Mouse (Mus musculus) lung, postnatal 10 days (tissue): Measurements from ENCODE around the gene Slc5a5.
A peak's percentile ranks its signal among the peaks of the same experiment; 100 is the strongest.

Source experiments
- DNase-seq: peaks from one replicate; pipeline ENCODE4 v3.0.0; 2021

The Slc5a5 gene

GRCm38 (mm10) chr8:70876382-70876781, 16.2 kb downstream of the Slc5a5 start:
- no peak for DNase-seq

GRCm38 (mm10) chr8:70874441-70874840, 18.1 kb downstream of the Slc5a5 start:
- DNase-seq = no peak

GRCm38 (mm10) chr8:70873364-70873985, 19.1 kb downstream of the Slc5a5 start, which contains the start of gene Ccdc124:
Ccdc124 (minus strand) TSS chr8:70873935.
- peak; percentile 96 for DNase-seq

- DNase-seq = no peak
Observed at GRCm38 (mm10) chr8:70872643-70873363, 19.8 kb downstream of the Slc5a5 start.

GRCm38 (mm10) chr8:70871195-70871807, 21.3 kb downstream of the Slc5a5 start:
- no peak for DNase-seq

GRCm38 (mm10) chr8:70869601-70870041, 22.9 kb downstream of the Slc5a5 start:
- peak; percentile 89 for DNase-seq

GRCm38 (mm10) chr8:70869199-70869571, 23.4 kb downstream of the Slc5a5 start:
- DNase-seq = no peak

- peak; percentile 73 for DNase-seq
Observed at GRCm38 (mm10) chr8:70868559-70869198, 23.9 kb downstream of the Slc5a5 start.

- DNase-seq = no peak
Observed at GRCm38 (mm10) chr8:70866566-70866965, 26.0 kb downstream of the Slc5a5 start.

- DNase-seq = no peak
Observed at GRCm38 (mm10) chr8:70866001-70866520, 26.5 kb downstream of the Slc5a5 start.

- peak; percentile 100 for DNase-seq
Observed at GRCm38 (mm10) chr8:70865350-70866000, 27.1 kb downstream of the Slc5a5 start.

GRCm38 (mm10) chr8:70864712-70865221, 27.8 kb downstream of the Slc5a5 start:
- DNase-seq = no peak

GRCm38 (mm10) chr8:70863956-70864711, 28.4 kb downstream of the Slc5a5 start:
- DNase-seq = no peak

GRCm38 (mm10) chr8:70862824-70863641, 29.5 kb downstream of the Slc5a5 start, which contains the start of gene Kcnn1:
Kcnn1 (minus strand) TSS chr8:70863258.
- peak; percentile 38 for DNase-seq

- no peak for DNase-seq
Observed at GRCm38 (mm10) chr8:70857516-70857915, 35.0 kb downstream of the Slc5a5 start.

- peak; percentile 81 for DNase-seq
Observed at GRCm38 (mm10) chr8:70856541-70857197, 35.9 kb downstream of the Slc5a5 start.

- DNase-seq = no peak
Observed at GRCm38 (mm10) chr8:70856028-70856427, 36.5 kb downstream of the Slc5a5 start.

- no peak for DNase-seq
Observed at GRCm38 (mm10) chr8:70853863-70854262, 38.7 kb downstream of the Slc5a5 start.

GRCm38 (mm10) chr8:70852595-70853231, 39.8 kb downstream of the Slc5a5 start:
- DNase-seq = no peak

GRCm38 (mm10) chr8:70851837-70852236, 40.7 kb downstream of the Slc5a5 start:
- DNase-seq = no peak
